Mouse (Mus musculus): ENCODE results near the gene Fam178b. TPM values are rescaled to one million over a fixed set of nuclear protein-coding genes. Genes with fewer than 3 reads are reported as not detected.
"Not testable (repeated sequence)": the region's sequence is repeated elsewhere in the genome, so short reads cannot be mapped to it uniquely, and the experiment has no call there.

Gene Fam178b
- total RNA-seq, 4 experiments from 2014 or later, result 0.52 to 1.4 (median 0.59) TPM; not detected in 1

GRCm38 (mm10) chr1:36541844-36542243 is 141.1 kb downstream of the Fam178b start:
- no peak for DNase-seq

GRCm38 (mm10) chr1:36540807-36541206 is 142.2 kb downstream of the Fam178b start:
- no peak for DNase-seq

GRCm38 (mm10) chr1:36540132-36540531 is 142.9 kb downstream of the Fam178b start:
- DNase-seq, result no peak

- DNase-seq, result peak; percentile 95
Measured at GRCm38 (mm10) chr1:36539186-36539585, 143.8 kb downstream of the Fam178b start, which contains the start of gene Gm42417. Gene Gm42417, minus strand, starts transcription at chr1:36539429.

- no peak for DNase-seq
Measured at GRCm38 (mm10) chr1:36538727-36539126, 144.3 kb downstream of the Fam178b start.

- not testable (repeated sequence) for DNase-seq
Measured at GRCm38 (mm10) chr1:36536783-36537182, 146.2 kb downstream of the Fam178b start, which contains the start of gene Ankrd23. Gene Ankrd23, minus strand, starts transcription at chr1:36536883.

- no peak for DNase-seq
Measured at GRCm38 (mm10) chr1:36536397-36536728, 146.6 kb downstream of the Fam178b start.

GRCm38 (mm10) chr1:36535477-36536396 is 147.2 kb downstream of the Fam178b start:
- no peak for DNase-seq

- DNase-seq, result no peak
Measured at GRCm38 (mm10) chr1:36534595-36535058, 148.4 kb downstream of the Fam178b start.

GRCm38 (mm10) chr1:36533546-36533945 is 149.4 kb downstream of the Fam178b start:
- no peak for DNase-seq

GRCm38 (mm10) chr1:36531461-36531860 is 151.5 kb downstream of the Fam178b start:
- no peak for DNase-seq

- DNase-seq, result no peak
Measured at GRCm38 (mm10) chr1:36530962-36531361, 152.0 kb downstream of the Fam178b start.

GRCm38 (mm10) chr1:36530485-36530884 is 152.5 kb downstream of the Fam178b start:
- no peak for DNase-seq

GRCm38 (mm10) chr1:36529875-36530274 is 153.1 kb downstream of the Fam178b start:
- DNase-seq, result no peak

- no peak for DNase-seq
Measured at GRCm38 (mm10) chr1:36529274-36529673, 153.7 kb downstream of the Fam178b start.

GRCm38 (mm10) chr1:36528351-36528750 is 154.6 kb downstream of the Fam178b start:
- DNase-seq, result no peak

- no peak for DNase-seq
Measured at GRCm38 (mm10) chr1:36526903-36527302, 156.1 kb downstream of the Fam178b start.

GRCm38 (mm10) chr1:36525774-36526173 is 157.2 kb downstream of the Fam178b start:
- no peak for DNase-seq

GRCm38 (mm10) chr1:36524058-36524457 is 158.9 kb downstream of the Fam178b start:
- no peak for DNase-seq

GRCm38 (mm10) chr1:36523332-36524013 is 159.5 kb downstream of the Fam178b start:
- no peak for DNase-seq

- DNase-seq, result no peak
Measured at GRCm38 (mm10) chr1:36522210-36522609, 160.8 kb downstream of the Fam178b start.

- DNase-seq, result no peak
Measured at GRCm38 (mm10) chr1:36519626-36520025, 163.4 kb downstream of the Fam178b start.

GRCm38 (mm10) chr1:36518259-36518658 is 164.7 kb downstream of the Fam178b start:
- no peak for DNase-seq

All from adrenal gland, adult 8-10 months (tissue).